Mouse (Mus musculus): ENCODE data around the gene Pcca.

Gene Pcca

DNA sequence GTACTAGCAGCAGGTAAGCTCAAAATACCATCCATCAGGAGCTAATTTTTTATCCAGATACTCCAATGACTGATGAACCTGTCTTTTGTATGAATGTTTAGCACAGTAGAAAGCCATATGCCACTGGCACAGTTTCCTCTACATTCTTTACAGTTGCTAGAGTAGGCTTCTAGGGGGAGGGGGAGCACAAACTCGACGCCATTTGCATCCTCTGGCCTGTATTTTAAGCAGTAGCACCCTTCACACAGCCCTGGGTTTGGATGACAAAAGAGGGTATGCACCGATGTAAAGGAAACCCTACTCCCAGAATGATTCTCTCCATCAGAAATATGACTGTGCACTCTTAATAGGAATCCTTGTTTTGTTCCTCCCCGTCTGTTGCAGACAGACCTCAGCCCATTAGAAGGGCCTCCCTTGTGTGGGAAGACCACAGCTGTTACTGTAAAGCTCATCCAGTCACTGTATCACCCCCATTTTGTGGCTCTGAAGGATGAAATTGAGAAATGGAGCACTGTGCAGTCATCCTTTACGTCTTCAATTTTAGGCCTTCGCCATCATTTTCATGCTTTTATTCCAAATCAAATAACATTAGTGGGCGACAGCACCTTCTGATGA lies 348.8 kb downstream of the Pcca start:
- in situ Hi-C loops (cut with MboI, MseI): loop anchor here (25.0 kb wide), 1 partner anchor 396 kb away; the partner anchor contains the start of genes Gm10837 and Zic2

- in situ Hi-C loops (cut with MboI, MseI): loop anchor here (25.0 kb wide), 1 partner anchor 396 kb away; the partner anchor contains the start of genes Gm10837 and Zic2
These were observed 349.3 kb downstream of the Pcca start for GRCm38 (mm10) chr14:122883410-122883806.

DNA sequence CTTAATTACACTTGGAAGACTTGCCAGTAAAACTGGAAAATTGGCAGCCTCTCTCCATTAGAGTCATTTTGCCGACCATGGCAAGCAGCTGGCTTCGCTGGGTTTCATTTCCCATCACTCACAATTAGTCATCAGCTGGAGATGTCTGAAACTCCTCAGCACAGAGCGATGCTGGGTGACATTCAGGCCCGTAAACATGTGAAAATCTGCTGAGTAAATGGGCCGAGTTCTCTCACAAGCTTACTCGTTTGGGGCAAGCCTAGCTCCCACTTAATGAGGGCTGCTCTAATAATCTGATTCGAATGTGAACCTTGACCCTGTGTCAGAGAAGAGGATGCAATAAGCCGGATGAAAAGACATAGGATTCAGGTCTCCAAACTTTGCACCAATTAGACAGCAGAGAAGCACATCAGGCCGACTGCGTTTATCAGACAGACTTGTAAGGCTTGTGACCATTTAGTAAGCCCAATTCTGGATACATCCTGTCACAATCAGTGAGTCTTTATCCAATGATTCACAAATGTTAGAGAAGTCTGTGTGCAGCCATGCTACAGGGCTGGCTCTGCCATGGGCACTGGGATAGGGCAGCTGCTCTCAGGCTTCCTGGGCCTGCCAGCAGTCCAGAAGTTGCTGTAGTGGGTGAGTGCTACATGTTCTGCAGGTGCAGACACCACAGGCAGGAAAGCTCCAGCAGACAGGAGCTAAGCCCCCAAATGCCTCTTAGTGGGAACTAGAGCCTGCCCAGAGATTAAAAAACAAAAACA lies 349.9 kb downstream of the Pcca start:
- in situ Hi-C loops (cut with MboI, MseI): loop anchor here (25.0 kb wide), 1 partner anchor 397 kb away; the partner anchor contains the start of genes Gm10837 and Zic2

- in situ Hi-C loops (cut with MboI, MseI): loop anchor here (25.0 kb wide), 1 partner anchor 399 kb away; the partner anchor contains the start of genes Gm10837 and Zic2
These were observed 351.8 kb downstream of the Pcca start for GRCm38 (mm10) chr14:122885893-122886292.

- in situ Hi-C loops (cut with MboI, MseI): loop anchor here (25.0 kb wide), 1 partner anchor 400 kb away; the partner anchor contains the start of genes Gm10837 and Zic2
These were observed 353.2 kb downstream of the Pcca start for GRCm38 (mm10) chr14:122887278-122887677.

- in situ Hi-C loops (cut with MboI, MseI): loop anchor here (25.0 kb wide), 1 partner anchor 401 kb away; the partner anchor contains the start of genes Gm10837 and Zic2
These were observed 353.8 kb downstream of the Pcca start for GRCm38 (mm10) chr14:122887702-122888479.

DNA sequence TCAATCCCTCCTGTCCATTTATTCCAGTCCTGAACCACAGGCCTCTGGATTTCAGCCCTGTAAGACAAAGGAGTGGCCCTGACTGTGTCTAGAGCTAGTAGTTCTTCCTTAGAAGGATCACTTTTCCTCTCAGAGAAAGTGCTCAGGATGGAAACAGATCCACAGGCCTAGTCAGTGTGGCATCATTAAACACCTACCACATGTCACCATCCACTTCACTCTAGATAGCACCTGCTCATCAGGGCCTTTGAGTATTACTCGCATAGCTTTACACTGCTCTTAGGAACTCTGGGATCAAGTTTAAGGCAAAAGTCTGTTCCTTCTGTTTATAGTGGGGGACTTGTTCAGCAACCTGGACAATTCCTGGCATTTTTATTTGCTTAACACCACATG lies 354.4 kb downstream of the Pcca start:
- in situ Hi-C loops (cut with MboI, MseI): loop anchor here (25.0 kb wide), 1 partner anchor 401 kb away; the partner anchor contains the start of genes Gm10837 and Zic2

DNA sequence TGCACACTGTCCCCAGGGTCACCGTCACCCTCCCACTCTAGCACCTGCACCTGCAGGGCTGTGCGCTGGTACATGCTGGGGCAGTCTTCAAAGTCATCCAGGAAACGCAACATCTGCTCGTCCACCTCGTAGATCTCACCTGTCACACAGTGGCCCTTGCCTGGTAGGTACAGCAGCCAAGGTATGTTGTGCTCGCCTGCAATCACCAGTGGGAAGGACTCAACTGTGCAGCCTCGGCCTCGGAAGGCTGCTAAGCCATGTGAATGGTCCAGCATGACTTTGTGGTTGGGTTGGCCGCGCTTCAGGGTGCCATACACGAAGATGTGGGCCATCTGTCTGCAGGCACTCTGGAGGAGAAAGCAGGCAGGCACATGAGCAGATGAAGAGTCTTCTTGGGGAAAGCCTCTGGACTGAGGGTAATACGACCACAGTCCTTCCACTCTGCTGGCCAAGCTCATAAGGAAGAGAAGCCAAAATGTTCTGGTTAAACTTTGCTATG lies 357.4 kb downstream of the Pcca start:
- in situ Hi-C loops (cut with MboI, MseI): loop anchor here (25.0 kb wide), 1 partner anchor 404 kb away; the partner anchor contains the start of genes Gm10837 and Zic2

GRCm38 (mm10) chr14:122896106-122896505 lies 362.0 kb downstream of the Pcca start:
- in situ Hi-C loops (cut with MboI, MseI): loop anchor here (25.0 kb wide), 1 partner anchor 409 kb away; the partner anchor contains the start of genes Gm10837 and Zic2

- in situ Hi-C loops (cut with MboI, MseI): loop anchor here (25.0 kb wide), 1 partner anchor 411 kb away; the partner anchor contains the start of genes Gm10837 and Zic2
These were observed 364.4 kb downstream of the Pcca start for GRCm38 (mm10) chr14:122898550-122898949.

DNA sequence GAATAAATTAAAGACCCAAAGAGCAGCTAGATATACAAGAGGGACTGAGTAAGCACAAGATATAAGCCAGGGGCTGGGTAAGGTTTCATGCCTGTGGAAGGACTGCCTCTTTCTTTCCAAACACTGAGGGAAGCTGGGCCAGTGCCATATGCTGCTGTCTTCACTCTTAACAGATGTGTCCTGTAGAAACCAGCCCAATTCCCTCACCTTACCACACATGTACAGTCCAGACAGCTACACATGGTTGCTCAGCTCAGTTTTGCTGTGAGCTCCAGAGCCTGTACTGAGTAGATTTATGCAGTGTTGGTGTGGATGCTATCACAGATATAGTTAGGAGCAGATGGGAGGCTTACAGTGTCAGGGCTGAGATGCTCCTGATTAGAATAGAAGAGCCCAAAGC lies 366.6 kb downstream of the Pcca start:
- in situ Hi-C loops (cut with MboI, MseI): no loop called here

DNA sequence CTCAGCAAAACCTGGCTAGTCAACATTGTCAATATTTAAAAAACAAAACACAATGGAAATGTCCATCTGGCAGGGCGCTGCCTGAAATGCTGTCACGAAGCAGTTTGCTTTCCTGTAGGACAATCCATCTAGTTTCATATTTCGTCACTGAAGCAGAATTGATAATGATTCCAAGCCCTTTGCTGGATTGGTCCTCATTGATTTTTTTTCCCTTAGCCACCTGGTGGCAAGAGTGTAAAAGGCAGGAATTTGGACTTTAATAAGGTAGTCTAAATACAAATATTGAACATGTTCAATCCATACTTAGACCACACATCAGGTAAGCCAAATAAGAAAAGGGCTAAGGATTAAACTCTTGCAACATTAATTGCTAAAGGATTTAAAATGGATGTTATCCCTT lies 367.1 kb downstream of the Pcca start:
- in situ Hi-C loops (cut with MboI, MseI): no loop called here

- in situ Hi-C loops (cut with MboI, MseI): no loop called here
These were observed 367.6 kb downstream of the Pcca start for GRCm38 (mm10) chr14:122901715-122902114.

DNA sequence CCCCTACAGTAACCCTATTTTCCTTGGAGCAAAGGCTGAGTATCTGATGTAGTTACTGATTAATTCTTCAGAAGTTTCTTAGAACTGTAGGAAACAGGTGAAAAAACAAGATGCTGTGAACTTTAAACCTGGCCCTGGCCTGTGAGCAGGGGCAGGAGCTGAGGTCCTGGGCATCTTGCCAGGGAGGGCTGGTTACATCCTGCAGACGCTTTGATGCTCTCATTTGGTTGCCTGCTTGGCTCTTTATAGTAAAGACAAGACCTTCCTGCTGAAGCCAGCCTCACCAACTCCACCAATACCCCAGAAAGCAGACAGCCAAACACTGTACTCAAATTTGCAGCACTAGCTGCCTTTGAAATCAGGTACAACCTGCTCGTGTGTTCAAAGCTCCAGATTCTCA lies 368.0 kb downstream of the Pcca start:
- in situ Hi-C loops (cut with MboI, MseI): no loop called here

DNA sequence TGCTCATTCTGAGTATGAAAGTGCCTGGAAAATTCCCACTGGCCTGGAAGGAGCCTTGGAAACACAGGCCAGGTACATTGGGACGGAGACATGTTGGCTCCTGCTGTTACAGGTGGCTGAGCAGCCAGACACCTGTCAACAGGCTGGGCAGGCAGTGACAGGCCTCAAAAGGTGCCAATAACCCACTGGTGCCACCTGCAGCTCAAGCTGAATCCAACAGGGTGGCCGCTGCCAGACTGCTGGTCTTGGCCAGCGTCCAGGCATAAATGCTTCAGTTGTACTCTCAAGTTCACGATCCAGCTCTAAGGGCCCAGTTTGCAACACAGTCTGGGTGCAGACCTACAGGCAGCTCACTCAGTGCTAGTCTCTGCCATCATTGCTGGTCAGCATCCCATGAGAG lies 368.8 kb downstream of the Pcca start:
- in situ Hi-C loops (cut with MboI, MseI): no loop called here

- in situ Hi-C loops (cut with MboI, MseI): no loop called here
These were observed 369.8 kb downstream of the Pcca start for GRCm38 (mm10) chr14:122903923-122904351.

GRCm38 (mm10) chr14:122905007-122905406 lies 370.9 kb downstream of the Pcca start:
- in situ Hi-C loops (cut with MboI, MseI): no loop called here

- in situ Hi-C loops (cut with MboI, MseI): no loop called here
These were observed 374.0 kb downstream of the Pcca start for GRCm38 (mm10) chr14:122908075-122908474.

DNA sequence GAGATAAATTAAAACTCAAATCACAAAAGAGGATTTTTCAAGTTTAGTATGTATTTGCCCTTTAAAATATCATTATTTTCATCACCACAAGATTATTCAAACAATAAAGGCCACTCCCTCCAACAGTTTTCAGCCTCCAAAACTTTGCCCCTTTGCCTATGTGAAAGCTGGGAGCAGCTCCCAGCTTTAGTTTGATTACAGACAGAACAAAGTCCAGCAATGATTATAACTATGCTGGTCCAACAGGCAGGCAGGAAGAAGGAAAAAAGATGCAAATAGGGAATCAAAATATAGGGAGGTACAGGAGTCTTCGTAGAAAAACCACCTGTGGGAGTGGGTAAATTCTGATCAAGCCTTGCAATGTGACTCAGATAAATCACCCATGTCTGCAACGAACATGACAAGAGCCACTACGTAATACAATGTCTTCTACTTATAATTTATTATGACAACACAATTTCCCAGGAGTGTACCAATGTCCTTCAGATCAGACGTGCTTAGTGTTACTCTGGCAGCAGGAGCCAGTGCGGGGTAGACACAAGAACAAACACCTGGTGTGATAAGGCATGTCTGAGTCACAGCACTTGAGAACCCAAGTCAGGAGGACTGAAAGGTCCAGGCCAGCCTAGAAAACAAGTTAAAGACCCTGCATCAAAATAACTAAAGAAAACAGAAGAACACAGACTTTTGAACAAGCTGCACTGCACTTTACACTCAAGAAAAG lies 375.4 kb downstream of the Pcca start:
- in situ Hi-C loops (cut with MboI, MseI): no loop called here

DNA sequence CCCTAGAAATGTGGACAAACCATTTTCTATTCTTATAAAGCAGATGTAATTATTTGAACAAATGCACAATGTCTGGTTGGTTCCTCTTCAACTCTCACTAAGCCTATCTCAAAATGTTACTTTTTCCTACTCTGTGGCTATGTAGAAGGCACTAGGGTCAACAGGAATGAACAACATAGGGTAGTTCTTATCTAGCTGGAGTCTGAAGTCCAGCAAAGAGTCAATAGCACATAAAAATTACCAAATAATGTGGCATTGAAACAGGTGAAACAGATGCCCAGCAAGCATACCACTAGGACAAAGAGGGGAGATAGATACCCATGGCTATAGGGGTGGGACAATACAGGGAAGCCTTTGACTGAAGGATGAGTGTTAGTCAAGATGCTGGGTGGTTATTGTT lies 377.1 kb downstream of the Pcca start:
- in situ Hi-C loops (cut with MboI, MseI): no loop called here

GRCm38 (mm10) chr14:122912137-122912536 lies 378.0 kb downstream of the Pcca start:
- in situ Hi-C loops (cut with MboI, MseI): no loop called here
